ENCODE assay signal across 20 mouse cellular contexts in genomic region chr17:27483571-27483970, GRCm38 (mm10). TPM values are rescaled to one million over a fixed set of nuclear protein-coding genes. Genes with fewer than 3 reads are reported as not detected.
DNase-seq lines count a peak whose midpoint lies in the region; ATAC-seq lines count a peak whose summit lies in the region.
"Had no signal": no experiment of that assay in that cellular context is flagged by ENCODE, and none has a peak within 500 bp of the region (broad histone marks: within the 10 kb centered on the region; RNA-seq: fewer than 3 reads in every experiment).

No protein-coding gene starts in this region.

- H3K9ac ChIP-seq in midbrain, embryonic 16.5 days (ENCODE audit: low read depth, low read length), result no peak overlapping the region
- no peak overlapping the region for H3K9ac ChIP-seq in heart, embryonic 11.5 days (ENCODE audit: low read depth, low read length)
- no peak overlapping the region for H3K9ac ChIP-seq in kidney, embryonic 15.5 days
- H3K9ac ChIP-seq: forebrain, embryonic 15.5 days; heart, embryonic 15.5 days; hindbrain, embryonic 15.5 days had no signal

- no peaks in the 10 kb centered on the region for H3K27me3 ChIP-seq in midbrain, embryonic 10.5 days (ENCODE audit: low read depth, poor library complexity, severe bottlenecking)
- no peaks in the 10 kb centered on the region for H3K27me3 ChIP-seq in midbrain, embryonic 16.5 days (ENCODE audit: control insufficient read depth, insufficient read depth, low read depth, low read length)
- H3K27me3 ChIP-seq in heart, embryonic 11.5 days (ENCODE audit: control insufficient read depth, insufficient read depth, low read length), result peaks cover 8% of the 10 kb centered on the region
- H3K27me3 ChIP-seq in kidney, embryonic 15.5 days, result peaks cover 14% of the 10 kb centered on the region; the same call in 1 of the 2 replicates
- H3K27me3 ChIP-seq: forebrain, embryonic 15.5 days; hindbrain, embryonic 15.5 days had no signal

- ATAC-seq in midbrain, embryonic 16.5 days, result no peak
- ATAC-seq in heart, embryonic 11.5 days (replicated peaks; ENCODE audit: insufficient number of reproducible peaks, low FRiP score, low TSS enrichment), result no peak
- no peak for ATAC-seq in kidney, embryonic 15.5 days (replicated peaks; ENCODE audit: low FRiP score)
- ATAC-seq in CD4-positive, CD25-positive, alpha-beta regulatory T cell, adult 4 months, result no peak
- ATAC-seq: forebrain, embryonic 15.5 days; inflammation-experienced regulatory T-cells, adult 6 months; intestine, postnatal 0 days had no signal

- no peak for DNase-seq in midbrain, embryonic 10.5 days (ENCODE audit: low spot score)
- DNase-seq in cerebellum, adult 18-20 months, result peak; percentile 69 to 77
- peak; percentile 94 for DNase-seq in cerebellum, adult 9-11 months
- DNase-seq in cerebellum, postnatal 36 days, result peak; percentile 74 to 80
- DNase-seq: adrenal gland, adult 8-10 months; gastrocnemius, postnatal 10 days; heart, adult 18-20 months; heart, postnatal 14 days had no signal

- no peaks in the 10 kb centered on the region for H3K9me3 ChIP-seq in midbrain, embryonic 10.5 days (replicated peaks)
- no peaks in the 10 kb centered on the region for H3K9me3 ChIP-seq in midbrain, embryonic 16.5 days (replicated peaks; ENCODE audit: control insufficient read depth, low read length, poor library complexity, severe bottlenecking)
- no peaks in the 10 kb centered on the region for H3K9me3 ChIP-seq in heart, embryonic 11.5 days (replicated peaks; ENCODE audit: control insufficient read depth, low read length)
- no peaks in the 10 kb centered on the region for H3K9me3 ChIP-seq in kidney, embryonic 15.5 days (replicated peaks)
- H3K9me3 ChIP-seq: embryonic facial prominence, embryonic 10.5 days; forebrain, embryonic 15.5 days; heart, embryonic 10.5 days; heart, embryonic 15.5 days; hindbrain, embryonic 15.5 days had no signal

- H3K36me3 ChIP-seq in midbrain, embryonic 10.5 days, result no peaks in the 10 kb centered on the region
- no peaks in the 10 kb centered on the region for H3K36me3 ChIP-seq in midbrain, embryonic 16.5 days (ENCODE audit: control insufficient read depth, insufficient read depth, low read length)
- H3K36me3 ChIP-seq in heart, embryonic 11.5 days (ENCODE audit: control insufficient read depth, insufficient read depth, low read length), result no peaks in the 10 kb centered on the region
- H3K36me3 ChIP-seq in kidney, embryonic 15.5 days, result no peaks in the 10 kb centered on the region
- H3K36me3 ChIP-seq: embryonic facial prominence, embryonic 10.5 days; forebrain, embryonic 15.5 days; G1E; heart, embryonic 10.5 days; heart, embryonic 15.5 days; hindbrain, embryonic 15.5 days had no signal

- H3K27ac ChIP-seq in midbrain, embryonic 10.5 days (replicated peaks), result peak overlapping the region; percentile 42; the same call in 1 of the 2 replicates
- H3K27ac ChIP-seq in midbrain, embryonic 16.5 days (ENCODE audit: low read length), result no peak overlapping the region
- H3K27ac ChIP-seq in heart, embryonic 11.5 days (ENCODE audit: low read depth, low read length), result no peak overlapping the region
- no peak overlapping the region for H3K27ac ChIP-seq in kidney, embryonic 15.5 days
- H3K27ac ChIP-seq: embryonic facial prominence, embryonic 10.5 days; forebrain, embryonic 15.5 days; heart, embryonic 10.5 days; heart, embryonic 15.5 days; hindbrain, embryonic 15.5 days had no signal

- no peak overlapping the region for H3K4me3 ChIP-seq in midbrain, embryonic 10.5 days
- no peak overlapping the region for H3K4me3 ChIP-seq in midbrain, embryonic 16.5 days (ENCODE audit: low read depth, low read length)
- no peak overlapping the region for H3K4me3 ChIP-seq in heart, embryonic 11.5 days (ENCODE audit: low read depth, low read length)
- no peak overlapping the region for H3K4me3 ChIP-seq in kidney, embryonic 15.5 days (replicated peaks)
- H3K4me3 ChIP-seq: embryonic facial prominence, embryonic 10.5 days; forebrain, embryonic 15.5 days; heart, embryonic 10.5 days; heart, embryonic 15.5 days; hindbrain, embryonic 15.5 days had no signal

- peaks cover 58% of the 10 kb centered on the region for H3K4me1 ChIP-seq in midbrain, embryonic 10.5 days
- H3K4me1 ChIP-seq in midbrain, embryonic 16.5 days (ENCODE audit: control insufficient read depth, insufficient read depth, low read length), result peaks cover 18% of the 10 kb centered on the region
- H3K4me1 ChIP-seq in heart, embryonic 11.5 days (ENCODE audit: control insufficient read depth, insufficient read depth, low read length), result peaks cover 13% of the 10 kb centered on the region
- H3K4me1 ChIP-seq in kidney, embryonic 15.5 days, result peaks cover 20% of the 10 kb centered on the region

- H3K4me2 ChIP-seq in midbrain, embryonic 16.5 days (ENCODE audit: low read length), result no peak overlapping the region
- no peak overlapping the region for H3K4me2 ChIP-seq in heart, embryonic 11.5 days
- no peak overlapping the region for H3K4me2 ChIP-seq in kidney, embryonic 15.5 days
- H3K4me2 ChIP-seq: forebrain, embryonic 15.5 days; heart, embryonic 15.5 days; hindbrain, embryonic 15.5 days had no signal

- WGBS in midbrain, embryonic 10.5 days, result 81% methylated on average over 3 of the region's 3 CpGs
- WGBS in midbrain, embryonic 16.5 days, result 88% methylated on average over 3 of the region's 3 CpGs
- 78% methylated on average over 3 of the region's 3 CpGs for WGBS in heart, embryonic 11.5 days (ENCODE audit: insufficient replicate concordance)
- 71% methylated on average over 3 of the region's 3 CpGs for WGBS in kidney, embryonic 15.5 days

RNA-seq across cellular contexts. Expression of gene Grm4, which starts 37.6 kb away (rescaled TPM):
- 2.8 and 3.5 TPM in 2 replicates for polyA plus RNA-seq in midbrain, embryonic 10.5 days (2016; fragmentation: Nextera tagmentation; extraction: Ambion mirVana)
- 7.5 and 11.0 TPM in 2 replicates for polyA plus RNA-seq in midbrain, embryonic 16.5 days (2015; fragmentation: Nextera tagmentation; extraction: Ambion mirVana)
- 0.06 and 0.07 TPM in 2 replicates for polyA plus RNA-seq in heart, embryonic 11.5 days (2014; fragmentation: Nextera tagmentation; extraction: Ambion mirVana)
- 1.0 and 1.2 TPM in 2 replicates for polyA plus RNA-seq in kidney, embryonic 15.5 days (2015; fragmentation: Nextera tagmentation; extraction: Ambion mirVana)
- not detected for polyA plus RNA-seq in CD4-positive, CD25-positive, alpha-beta regulatory T cell, adult 4 months (2017; shearing (Covaris generic))
- polyA plus RNA-seq: G1E had no signal
